Mouse (Mus musculus) urinary bladder, adult 2 months (tissue): ENCODE results near the gene Mboat1. TPM values are rescaled to one million over a fixed set of nuclear protein-coding genes. Genes with fewer than 3 reads are reported as not detected.

Source experiments
- DNase-seq: peaks from one replicate; pipeline ENCODE4 v3.0.0; 2022; ENCODE audit warnings: low spot score
- polyA plus RNA-seq: library from polyadenylated mRNA; depleted of rRNA; stranded (reverse); fragments of >200 nt; gene quantifications from 2 replicates; pipeline ENCODE4 v1.2.3, GENCODE M21; 2012; rRNA removed

The Mboat1 gene
- polyA plus RNA-seq, 1 experiment, result 11.3 TPM

- DNase-seq, result no peak
Observed at GRCm38 (mm10) chr13:30250341-30250905, 114.1 kb downstream of the Mboat1 start.

GRCm38 (mm10) chr13:30251431-30251830 is 115.1 kb downstream of the Mboat1 start:
- DNase-seq, result no peak

- no peak for DNase-seq
Observed at GRCm38 (mm10) chr13:30252692-30253091, 116.4 kb downstream of the Mboat1 start.

GRCm38 (mm10) chr13:30253636-30254264 is 117.5 kb downstream of the Mboat1 start:
- no peak for DNase-seq

GRCm38 (mm10) chr13:30254421-30254820 is 118.1 kb downstream of the Mboat1 start:
- no peak for DNase-seq

GRCm38 (mm10) chr13:30258802-30259201 is 122.5 kb downstream of the Mboat1 start:
- DNase-seq, result no peak

- no peak for DNase-seq
Observed at GRCm38 (mm10) chr13:30259326-30259725, 123.0 kb downstream of the Mboat1 start.

GRCm38 (mm10) chr13:30259912-30260560 is 123.7 kb downstream of the Mboat1 start:
- no peak for DNase-seq

GRCm38 (mm10) chr13:30263681-30264080 is 127.4 kb downstream of the Mboat1 start:
- no peak for DNase-seq

- no peak for DNase-seq
Observed at GRCm38 (mm10) chr13:30264303-30264702, 128.0 kb downstream of the Mboat1 start.

GRCm38 (mm10) chr13:30264765-30265164 is 128.5 kb downstream of the Mboat1 start:
- DNase-seq, result no peak

GRCm38 (mm10) chr13:30266036-30266435 is 129.7 kb downstream of the Mboat1 start:
- no peak for DNase-seq

GRCm38 (mm10) chr13:30272040-30272686 is 135.9 kb downstream of the Mboat1 start:
- DNase-seq, result no peak

Other genes starting within 250 kb of the Mboat1 start
- gene E2f3, start 150.4 kb upstream of the Mboat1 start, polyA plus RNA-seq, result 6.2 and 6.3 TPM in 2 replicates
- 7.1 and 7.7 TPM in 2 replicates for gene Agtr1a, start 200.0 kb downstream of the Mboat1 start, polyA plus RNA-seq